Comparison of ENCODE assay signal across 16 mouse cellular contexts in genomic region chrX:121029124-121029523, GRCm38 (mm10).
"Had no signal": no experiment of that assay in that cellular context is flagged by ENCODE, and none has a peak within 500 bp of the region (broad histone marks: within the 10 kb centered on the region; RNA-seq: fewer than 3 reads in every experiment).

No protein-coding gene starts in this region.

- H3K4me1 ChIP-seq: neural tube, embryonic 13.5 days; neural tube, embryonic 15.5 days; stomach, embryonic 15.5 days had no signal

- H3K9me3 ChIP-seq: neural tube, embryonic 13.5 days; neural tube, embryonic 15.5 days; stomach, embryonic 15.5 days had no signal

- H3K36me3 ChIP-seq: neural tube, embryonic 13.5 days; neural tube, embryonic 15.5 days; stomach, embryonic 15.5 days had no signal

- H3K27me3 ChIP-seq: neural tube, embryonic 13.5 days; neural tube, embryonic 15.5 days; stomach, embryonic 15.5 days had no signal

- H3K9ac ChIP-seq: neural tube, embryonic 13.5 days; neural tube, embryonic 15.5 days; stomach, embryonic 15.5 days had no signal

- H3K4me3 ChIP-seq: neural tube, embryonic 13.5 days; neural tube, embryonic 15.5 days; stomach, embryonic 15.5 days had no signal

- H3K27ac ChIP-seq: neural tube, embryonic 13.5 days; neural tube, embryonic 15.5 days; stomach, embryonic 15.5 days; stomach, postnatal 0 days had no signal

- DNase-seq: retina, postnatal 1 day; right cerebral cortex, adult 18-20 months; right cerebral cortex, postnatal 14 days; right cerebral cortex, postnatal 25 days; right cerebral cortex, postnatal 4 days; spleen, adult 18-20 months; thymus, adult 18-20 months; thymus, adult 2 months; thymus, postnatal 14 days; thymus, postnatal 25 days; thymus, postnatal 36 days; thymus, postnatal 4 days had no signal
